Mouse (Mus musculus) megakaryocyte, embryonic 14.5 days (primary cell): ENCODE results near the gene Il12b. TPM values are rescaled to one million over a fixed set of nuclear protein-coding genes. Genes with fewer than 3 reads are reported as not detected.

ENCODE experiments used
- H3K27me3 ChIP-seq: replicated peaks from 2 replicates; pipeline ENCODE3; 2012; ENCODE audit warnings: inconsistent platforms
- H3K36me3 ChIP-seq: replicated peaks from 2 replicates; pipeline ENCODE3; 2012; ENCODE audit warnings: low read length, inconsistent platforms, mixed read lengths
- H3K4me1 ChIP-seq: 2 replicates; pipeline ENCODE4 v1.6.1; 2012; ENCODE audit warnings: inconsistent platforms
- H3K4me3 ChIP-seq: replicated peaks from 2 replicates; pipeline ENCODE3; 2012; ENCODE audit warnings: moderate library complexity, mild to moderate bottlenecking, inconsistent platforms
- H3K9me3 ChIP-seq: 2 replicates; pipeline ENCODE4 v1.6.1; 2012; ENCODE audit warnings: inconsistent platforms
- FLI1 ChIP-seq: IDR thresholded peaks from 2 replicates; pipeline ENCODE4 v1.6.1; 2012; ENCODE audit warnings: low read length, inconsistent platforms, mixed read lengths
- GATA1 ChIP-seq: IDR thresholded peaks from 3 replicates; pipeline ENCODE4 v1.6.1; 2012; ENCODE audit warnings: mixed read lengths, low read length, inconsistent platforms, borderline replicate concordance
- polyA plus RNA-seq: library from polyadenylated mRNA; stranded (reverse); fragments of >175 nt; gene quantifications from 2 replicates; pipeline ENCODE4 v1.2.3, GENCODE M21; 2012; ENCODE audit warnings: low replicate concordance; ENCODE audit not compliant: insufficient read depth

Gene Il12b
- polyA plus RNA-seq, 1 experiment, result not detected

- Histone ChIP-seq H3K9me3 (no peaks in the 10 kb centered on the region), H3K4me1 (no peaks in the 10 kb centered on the region), H3K27me3 (peaks cover 7% of the 10 kb centered on the region), H3K36me3 (no peaks in the 10 kb centered on the region), H3K4me3 (no peak overlapping the region)
- TF ChIP-seq FLI1 (no peak), GATA1 (no peak)
Observed at GRCm38 (mm10) chr11:44406457-44406856, 6.6 kb downstream of the Il12b start.

- TF ChIP-seq GATA1, result no peak
- no peak for TF ChIP-seq FLI1
- no peaks in the 10 kb centered on the region for H3K9me3 ChIP-seq
- no peaks in the 10 kb centered on the region for H3K36me3 ChIP-seq
- H3K4me3 ChIP-seq, result no peak overlapping the region
- peaks cover 7% of the 10 kb centered on the region for H3K27me3 ChIP-seq
- H3K4me1 ChIP-seq, result no peaks in the 10 kb centered on the region
Observed at GRCm38 (mm10) chr11:44408626-44409025, 8.8 kb downstream of the Il12b start.

- TF ChIP-seq GATA1 (no peak), FLI1 (no peak)
- no peaks in the 10 kb centered on the region for H3K9me3 ChIP-seq
- peaks cover 4% of the 10 kb centered on the region for H3K27me3 ChIP-seq
- no peaks in the 10 kb centered on the region for H3K4me1 ChIP-seq
- no peak overlapping the region for H3K4me3 ChIP-seq
- H3K36me3 ChIP-seq, result no peaks in the 10 kb centered on the region
Observed at GRCm38 (mm10) chr11:44410413-44410812, 10.6 kb downstream of the Il12b start.

- Histone ChIP-seq H3K9me3 (no peaks in the 10 kb centered on the region), H3K4me3 (no peak overlapping the region), H3K27me3 (peaks cover 4% of the 10 kb centered on the region), H3K4me1 (no peaks in the 10 kb centered on the region), H3K36me3 (no peaks in the 10 kb centered on the region)
- TF ChIP-seq FLI1, result no peak
- no peak for TF ChIP-seq GATA1
Observed at GRCm38 (mm10) chr11:44412276-44412675, 12.4 kb downstream of the Il12b start.

GRCm38 (mm10) chr11:44413371-44413770, 13.5 kb downstream of the Il12b start:
- no peak for TF ChIP-seq GATA1
- no peak for TF ChIP-seq FLI1
- no peak overlapping the region for H3K4me3 ChIP-seq
- no peaks in the 10 kb centered on the region for H3K4me1 ChIP-seq
- peaks cover 8% of the 10 kb centered on the region for H3K27me3 ChIP-seq
- H3K36me3 ChIP-seq, result no peaks in the 10 kb centered on the region
- no peaks in the 10 kb centered on the region for H3K9me3 ChIP-seq

- H3K9me3 ChIP-seq, result no peaks in the 10 kb centered on the region
- H3K4me1 ChIP-seq, result no peaks in the 10 kb centered on the region
- H3K27me3 ChIP-seq, result peaks cover 12% of the 10 kb centered on the region
- no peak overlapping the region for H3K4me3 ChIP-seq
- no peak for TF ChIP-seq FLI1
- no peak for TF ChIP-seq GATA1
- H3K36me3 ChIP-seq, result no peaks in the 10 kb centered on the region
Observed at GRCm38 (mm10) chr11:44414605-44415004, 14.7 kb downstream of the Il12b start.

GRCm38 (mm10) chr11:44417403-44417802, 17.5 kb downstream of the Il12b start:
- H3K9me3 ChIP-seq, result no peaks in the 10 kb centered on the region
- H3K4me3 ChIP-seq, result no peak overlapping the region
- H3K4me1 ChIP-seq, result no peaks in the 10 kb centered on the region
- TF ChIP-seq GATA1 (no peak), FLI1 (no peak)
- no peaks in the 10 kb centered on the region for H3K36me3 ChIP-seq
- peaks cover 16% of the 10 kb centered on the region for H3K27me3 ChIP-seq

GRCm38 (mm10) chr11:44422337-44423111, 22.7 kb downstream of the Il12b start:
- Histone ChIP-seq H3K36me3 (no peaks in the 10 kb centered on the region), H3K4me3 (no peak overlapping the region), H3K4me1 (no peaks in the 10 kb centered on the region), H3K9me3 (no peaks in the 10 kb centered on the region), H3K27me3 (peaks cover 19% of the 10 kb centered on the region)
- TF ChIP-seq GATA1, result no peak
- TF ChIP-seq FLI1, result no peak

GRCm38 (mm10) chr11:44423261-44423660, 23.4 kb downstream of the Il12b start:
- no peaks in the 10 kb centered on the region for H3K36me3 ChIP-seq
- TF ChIP-seq FLI1, result no peak
- TF ChIP-seq GATA1, result no peak
- no peaks in the 10 kb centered on the region for H3K4me1 ChIP-seq
- H3K9me3 ChIP-seq, result no peaks in the 10 kb centered on the region
- H3K4me3 ChIP-seq, result no peak overlapping the region
- peaks cover 18% of the 10 kb centered on the region for H3K27me3 ChIP-seq

- TF ChIP-seq GATA1 (no peak), FLI1 (no peak)
- Histone ChIP-seq H3K4me3 (no peak overlapping the region), H3K4me1 (no peaks in the 10 kb centered on the region), H3K36me3 (no peaks in the 10 kb centered on the region), H3K9me3 (no peaks in the 10 kb centered on the region), H3K27me3 (peaks cover 16% of the 10 kb centered on the region)
Observed at GRCm38 (mm10) chr11:44423955-44424354, 24.1 kb downstream of the Il12b start.
